Mouse (Mus musculus) lung, adult 18-20 months (tissue): ENCODE results near the gene Lag3.
A peak's percentile ranks its signal among the peaks of the same experiment; 100 is the strongest.
"Not testable (repeated sequence)": the region's sequence is repeated elsewhere in the genome, so short reads cannot be mapped to it uniquely, and the experiment has no call there.

Experiments used
- DNase-seq, 2 experiments: peaks; one replicate each; pipeline ENCODE4 v3.0.0; 2022; ENCODE audit warnings: mixed read lengths in 2 of 2

Gene Lag3

DNA sequence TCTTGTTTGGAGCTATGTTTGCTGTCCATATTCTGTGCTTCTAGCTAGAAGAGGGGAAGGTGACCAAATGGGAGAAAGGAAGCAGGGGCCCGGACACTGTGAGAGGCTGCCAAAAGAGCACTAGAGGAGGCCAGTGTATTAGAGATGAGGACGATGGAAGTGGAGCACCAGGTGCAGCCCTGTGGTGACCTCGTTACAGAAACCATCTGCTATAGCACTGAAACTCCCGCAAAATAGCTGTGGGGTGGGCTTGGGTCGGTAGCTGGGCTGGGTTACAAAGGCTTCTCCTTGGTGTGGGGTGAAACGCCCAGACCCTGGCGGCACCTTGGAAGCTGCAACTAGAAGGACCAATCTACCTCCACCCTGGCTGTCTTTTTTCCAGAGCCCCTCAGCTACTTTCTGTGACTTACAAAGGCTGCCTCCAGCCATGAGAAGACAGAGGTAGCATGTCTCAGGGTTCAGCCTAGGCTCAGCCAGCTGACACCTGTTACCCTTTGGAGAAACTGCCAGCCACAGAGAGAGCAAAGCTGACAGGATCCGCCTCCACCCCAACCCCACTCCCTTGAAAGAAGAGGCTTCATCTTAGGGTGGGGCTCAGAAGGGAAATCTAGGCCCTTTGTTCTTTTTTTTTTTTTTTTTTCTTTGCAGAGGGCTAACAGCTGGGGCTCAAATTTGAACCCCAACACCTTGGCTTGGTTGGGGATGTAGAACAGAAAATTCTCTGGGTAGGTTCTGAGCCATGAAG is 11.3 kb downstream of the Lag3 start:
- DNase-seq, result no peak

DNA sequence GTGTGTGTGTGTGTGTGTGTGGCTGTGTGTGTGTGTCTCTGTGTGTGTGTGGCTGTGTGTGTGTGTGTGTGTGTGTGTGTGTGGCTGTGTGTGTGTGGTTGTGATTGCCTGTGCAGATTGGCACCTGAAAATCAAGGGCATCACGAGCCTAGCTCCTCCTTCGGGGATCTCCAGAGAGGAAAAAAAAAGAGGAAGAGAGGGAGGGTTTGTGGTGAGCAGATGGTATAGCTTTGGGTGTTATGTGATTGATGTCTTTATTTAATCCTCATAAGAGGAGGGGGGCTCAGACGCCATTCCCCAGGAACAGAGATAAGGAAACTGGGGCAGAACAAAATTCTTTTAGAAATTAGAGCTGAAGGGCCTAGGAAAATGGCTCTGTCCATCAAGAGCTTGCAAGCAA is 13.1 kb downstream of the Lag3 start:
- no peak for DNase-seq

DNA sequence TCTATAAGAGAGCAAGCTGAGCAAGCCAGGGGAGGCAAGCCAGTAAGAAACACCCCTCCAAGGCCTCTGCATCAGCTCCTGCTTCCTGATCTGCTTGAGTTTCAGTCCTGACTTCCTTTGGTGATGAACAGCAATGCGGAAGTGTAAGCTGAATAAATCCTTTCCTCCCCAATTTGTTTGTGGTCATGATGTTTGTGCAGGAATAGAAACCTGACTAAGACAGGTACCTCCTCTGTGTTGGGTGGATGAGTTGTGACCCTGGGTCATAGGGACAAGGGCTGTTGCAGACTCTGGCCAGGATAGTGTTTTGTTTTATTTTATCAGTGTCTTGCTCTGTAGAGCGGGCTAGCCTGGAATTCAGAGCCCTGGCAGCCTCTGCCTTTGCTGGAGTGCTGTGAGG is 17.4 kb downstream of the Lag3 start:
- not testable (repeated sequence) for DNase-seq

DNA sequence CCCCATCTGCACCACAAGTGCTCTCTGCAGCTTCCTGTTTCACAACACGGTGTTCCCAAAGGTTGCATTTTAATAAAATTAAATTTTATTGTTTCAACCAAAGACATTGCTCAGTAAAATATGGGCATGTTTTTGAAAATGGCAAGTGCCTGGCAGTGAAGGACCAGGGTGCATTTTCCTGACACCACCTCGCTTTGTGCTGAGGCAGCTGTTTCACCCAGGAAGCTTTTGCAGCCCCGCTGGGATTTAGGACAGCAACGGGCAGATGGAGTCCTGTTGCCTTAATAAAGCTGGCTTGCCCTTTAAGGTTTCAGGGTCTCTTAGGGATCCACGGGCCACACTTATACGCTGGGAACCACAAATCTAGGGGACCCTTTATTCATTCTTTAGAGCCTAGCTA is 20.5 kb downstream of the Lag3 start:
- DNase-seq, result no peak

DNA sequence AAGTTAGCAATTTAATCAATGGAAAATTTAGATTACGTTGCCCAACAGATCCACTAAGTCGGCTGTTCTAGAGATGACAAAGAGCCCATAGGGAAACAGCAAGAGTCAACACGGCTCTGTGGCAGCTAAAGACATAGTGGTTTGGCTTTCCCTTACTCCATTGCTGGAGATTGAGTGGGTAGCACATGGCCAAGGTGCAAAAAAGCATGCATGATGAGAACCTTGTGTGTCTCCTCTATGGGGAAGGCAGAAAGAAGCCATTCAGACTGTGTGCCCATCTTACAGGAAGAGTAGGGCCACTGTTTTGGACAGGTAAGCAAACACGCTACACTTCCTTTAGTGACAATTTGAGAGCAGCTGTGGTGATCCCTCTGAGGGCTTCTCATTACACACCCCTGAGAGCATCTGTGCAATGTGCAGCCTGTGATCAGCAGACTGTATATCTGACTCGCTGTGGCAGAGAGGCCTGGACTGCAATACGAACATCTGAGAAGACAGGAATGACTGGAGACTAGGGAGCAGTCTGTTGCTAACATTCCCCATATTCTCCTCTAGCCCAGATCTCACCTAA is 22.9 kb downstream of the Lag3 start:
- no peak for DNase-seq

DNA sequence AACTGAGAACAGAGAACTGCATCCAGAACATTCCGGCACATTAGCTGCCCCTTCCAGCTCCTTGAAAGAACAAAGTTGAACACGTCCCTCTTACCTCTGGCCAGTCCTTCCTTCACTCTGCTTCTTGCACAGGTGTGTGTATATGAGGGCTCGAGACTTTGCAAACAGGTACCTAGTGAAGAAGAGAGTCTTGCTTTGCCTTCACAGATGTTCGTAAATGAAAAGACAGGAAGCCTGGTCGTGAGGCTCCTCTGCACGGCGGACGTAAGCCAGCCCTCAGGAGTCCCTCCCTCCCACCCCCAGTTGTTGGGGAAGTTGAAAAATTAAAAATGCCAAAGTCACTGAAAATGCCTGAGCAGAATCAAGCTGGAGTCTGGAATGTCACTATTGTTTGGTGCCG is 23.5 kb downstream of the Lag3 start, which contains the start of gene Cd4:
Gene Cd4, minus strand, starts transcription at position 236 of the 400 bp plus-strand sequence.
- no peak for DNase-seq

DNA sequence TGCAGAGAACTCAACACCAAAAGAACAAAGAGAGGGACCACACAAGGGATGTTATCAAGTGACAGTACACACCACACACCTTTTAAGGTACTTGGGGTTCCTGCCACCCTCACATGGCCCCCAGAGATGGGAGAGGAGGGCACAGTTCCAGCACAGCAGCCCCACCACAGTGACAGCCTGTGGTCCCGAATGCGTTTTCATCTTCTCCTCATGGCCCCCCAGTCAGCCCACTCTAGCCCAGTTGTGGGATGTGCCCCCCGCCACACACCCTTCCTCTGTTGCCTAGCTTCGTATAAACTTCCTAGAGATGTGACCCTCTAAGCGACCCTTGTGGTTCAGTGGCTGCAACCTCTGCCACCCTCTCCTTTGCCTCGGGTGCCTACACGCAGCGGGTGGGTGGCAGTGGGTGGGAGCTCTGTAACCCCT is 25.5 kb downstream of the Lag3 start:
- no peak for DNase-seq

DNA sequence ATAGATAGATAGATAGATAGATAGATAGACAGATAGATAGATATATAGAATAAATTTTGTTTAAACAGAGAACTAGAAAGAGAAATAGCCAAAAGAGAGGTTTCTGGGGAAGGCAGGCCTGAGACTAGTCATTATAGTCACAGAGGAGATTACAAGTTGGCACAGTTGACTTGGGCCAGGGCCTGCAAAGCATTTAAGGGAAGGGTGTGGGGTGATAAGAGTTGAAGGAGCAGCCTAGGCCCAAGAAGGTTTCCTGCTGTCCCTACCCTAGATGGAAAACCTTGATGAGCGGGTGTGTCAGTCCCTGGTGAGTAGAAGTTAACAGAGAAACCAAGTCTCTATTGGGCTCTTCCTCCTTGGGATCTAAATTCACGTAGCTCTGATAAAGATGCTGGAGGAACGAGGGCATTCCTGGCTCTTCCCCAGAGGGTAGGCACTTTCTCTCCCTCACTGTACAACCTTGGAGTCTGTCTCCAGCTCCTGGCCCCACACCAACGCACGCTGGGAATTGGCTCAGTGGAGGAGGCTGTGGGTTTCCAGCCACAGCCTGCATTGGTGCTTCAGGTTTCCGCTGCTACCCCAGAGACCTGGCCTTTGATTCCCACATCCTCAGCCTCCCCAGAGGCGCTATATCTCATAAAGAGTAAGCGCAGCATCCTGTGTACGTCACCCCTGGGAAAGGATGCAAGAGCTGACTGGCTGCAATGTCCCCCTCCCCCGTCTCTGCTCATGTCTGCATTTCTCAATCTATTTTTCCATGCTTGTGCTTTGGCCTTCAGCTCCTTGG is 26.6 kb downstream of the Lag3 start:
- DNase-seq, result no peak

DNA sequence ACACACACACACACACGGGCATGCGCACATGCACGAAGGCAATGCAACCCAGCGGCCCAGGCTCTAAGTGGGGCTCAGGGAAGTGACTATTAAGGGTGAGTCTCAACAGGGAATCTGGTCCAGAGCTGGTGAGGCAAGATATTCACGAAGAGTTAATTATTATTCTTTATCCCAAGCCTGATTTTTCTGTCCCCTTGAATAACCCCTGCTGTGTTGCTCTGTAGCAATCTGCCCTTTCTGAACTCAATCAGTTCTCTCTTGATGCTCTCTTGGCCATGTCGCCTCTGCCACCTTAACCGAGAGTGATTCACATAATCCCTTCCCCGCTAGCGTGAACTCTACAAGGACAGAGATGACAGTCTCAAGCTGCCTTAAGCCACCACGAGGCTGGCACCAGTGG is 28.2 kb downstream of the Lag3 start:
- DNase-seq, result no peak

DNA sequence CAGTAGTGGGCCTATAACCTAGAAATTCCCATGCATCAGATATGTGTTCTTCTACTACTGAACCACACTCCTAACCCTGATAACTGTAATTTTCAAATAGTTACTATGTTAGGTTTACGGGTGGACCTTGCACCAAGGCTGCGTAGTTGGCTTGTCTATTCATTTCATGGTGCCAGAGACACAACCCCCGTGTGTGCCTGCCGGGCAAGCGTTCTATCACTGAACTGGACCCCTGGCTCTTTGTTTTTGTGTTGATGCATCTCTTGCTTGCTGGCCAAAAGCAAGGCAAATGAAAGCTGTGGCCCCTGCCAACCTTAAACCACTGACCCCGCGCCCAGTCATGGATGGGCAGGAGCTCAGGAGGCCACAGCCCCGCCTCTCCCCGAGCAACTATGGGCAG is 29.7 kb downstream of the Lag3 start:
- DNase-seq, result no peak

DNA sequence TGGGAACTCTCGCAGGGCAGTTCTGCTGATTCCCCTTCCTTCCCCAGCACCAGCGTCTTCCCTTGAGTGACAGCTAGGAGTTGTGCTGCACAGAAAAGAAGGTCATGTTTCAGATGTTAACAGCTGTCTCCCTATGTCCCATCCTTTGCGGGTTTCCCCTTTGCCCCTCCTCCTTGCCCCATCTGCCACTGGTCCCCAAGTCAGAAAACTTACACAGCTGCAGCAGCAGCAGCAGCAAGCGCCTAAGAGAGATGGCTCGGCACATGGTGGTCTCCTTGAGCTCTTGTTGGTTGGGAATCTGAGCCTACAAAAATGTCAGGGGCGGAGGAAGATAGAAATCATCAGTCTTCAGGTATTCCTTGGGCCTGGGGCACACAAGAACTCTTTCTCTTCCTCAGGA is 32.1 kb downstream of the Lag3 start:
- DNase-seq, result no peak

DNA sequence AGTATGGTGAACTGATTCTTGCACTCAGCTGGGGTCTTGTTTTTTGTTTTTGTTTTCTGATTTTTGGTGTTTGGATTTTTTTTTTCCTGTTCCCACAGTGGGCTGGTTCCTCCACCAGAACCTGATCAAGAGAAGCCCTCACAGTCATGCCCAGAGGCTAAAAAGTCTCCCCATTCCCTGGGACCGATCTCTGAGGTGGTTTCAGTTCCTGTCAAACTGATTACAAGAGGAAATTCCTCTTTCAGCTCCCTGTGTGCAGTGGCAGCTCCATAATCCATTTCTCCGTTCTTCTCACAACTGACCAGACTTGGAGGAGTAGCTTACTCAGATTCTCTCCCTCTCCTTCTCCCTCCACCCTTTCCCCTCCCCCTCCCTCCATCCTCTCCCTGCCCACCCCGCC is 37.2 kb downstream of the Lag3 start:
- DNase-seq, result no peak

DNA sequence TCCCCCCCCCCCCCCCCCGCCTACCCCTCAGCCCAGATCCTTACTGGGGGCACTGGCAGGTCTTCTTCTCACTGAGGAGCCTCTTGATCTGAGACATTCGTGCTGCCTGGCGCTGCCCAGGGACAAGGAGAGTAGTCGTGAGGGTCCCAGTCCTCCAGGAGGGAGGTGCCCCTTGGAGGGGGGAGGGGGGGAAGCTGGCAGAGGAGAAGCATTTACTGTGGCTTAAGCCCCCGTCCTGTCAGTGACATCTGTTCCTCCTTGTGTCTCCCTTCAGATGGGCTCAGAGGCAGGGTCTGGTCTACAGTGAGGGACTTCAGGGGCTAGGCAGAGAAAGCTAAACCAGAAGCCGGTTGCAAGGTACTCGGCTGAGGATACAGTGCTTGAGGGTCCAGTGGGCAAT is 44.9 kb downstream of the Lag3 start:
- no peak for DNase-seq

DNA sequence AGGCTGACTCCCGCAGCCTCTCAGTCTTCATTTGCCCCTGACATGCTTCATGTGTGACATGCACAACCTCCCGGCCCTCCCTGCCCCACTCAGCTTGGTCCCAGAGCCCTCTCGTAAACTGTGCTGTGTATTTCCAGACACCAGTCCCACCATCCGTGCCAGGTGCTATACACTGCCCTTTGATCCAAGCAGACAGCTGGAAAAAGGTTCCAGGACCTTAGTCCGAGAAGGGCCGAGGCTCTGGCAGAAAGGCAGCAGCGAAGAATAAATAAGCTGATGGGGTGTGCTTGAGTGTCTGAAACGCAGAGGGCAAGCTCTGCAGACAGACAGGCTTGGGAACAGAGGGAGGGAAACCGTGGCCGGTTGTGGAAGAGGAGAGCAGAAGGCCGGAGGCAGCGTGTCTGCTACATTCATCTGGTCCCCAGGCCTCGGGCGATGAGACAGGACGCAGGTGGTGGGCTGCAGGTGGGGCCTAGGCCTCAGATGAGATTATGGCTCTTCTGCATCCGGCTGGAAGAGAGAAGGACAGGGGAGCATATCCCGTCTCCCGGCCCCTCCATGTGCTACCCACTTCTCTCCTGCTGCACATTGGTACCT is 45.6 kb downstream of the Lag3 start:
- DNase-seq, result no peak

DNA sequence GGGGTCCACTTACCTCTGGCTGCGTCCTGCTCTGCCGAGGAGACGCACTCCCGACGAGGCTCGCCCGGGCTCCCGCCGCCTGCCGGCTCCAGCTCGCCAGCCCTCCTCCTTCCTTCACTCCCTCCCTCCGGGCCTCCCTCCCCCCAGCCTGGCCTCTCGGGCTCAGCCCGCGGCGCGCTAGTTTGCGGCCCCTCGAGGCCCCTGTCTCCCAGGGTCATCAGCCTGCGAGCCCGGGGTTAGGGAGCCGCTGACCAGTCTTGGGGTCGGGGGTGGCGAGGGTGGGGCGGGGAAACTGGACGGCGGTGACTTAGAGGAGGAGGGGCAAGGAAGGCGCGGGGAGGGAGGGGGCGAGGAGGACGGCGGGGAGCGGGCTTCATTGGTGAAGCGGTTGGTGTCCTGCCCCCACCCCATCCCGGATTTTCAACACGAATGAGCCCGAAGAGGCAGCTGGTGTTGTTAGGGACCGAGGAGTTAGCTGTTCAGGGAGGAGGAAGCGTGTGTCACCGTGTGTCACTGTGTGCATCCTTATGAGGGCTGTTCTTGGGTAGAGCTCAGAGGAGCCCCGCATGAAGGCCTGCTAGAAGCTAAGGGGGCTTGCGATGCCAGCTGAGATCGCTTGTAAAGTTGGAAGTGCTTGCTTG is 47.7 kb downstream of the Lag3 start, which contains the start of gene Gpr162:
Gene Gpr162, minus strand, starts transcription at position 326 of the 641 bp plus-strand sequence.
- DNase-seq, result peak; percentile 28 to 50

DNA sequence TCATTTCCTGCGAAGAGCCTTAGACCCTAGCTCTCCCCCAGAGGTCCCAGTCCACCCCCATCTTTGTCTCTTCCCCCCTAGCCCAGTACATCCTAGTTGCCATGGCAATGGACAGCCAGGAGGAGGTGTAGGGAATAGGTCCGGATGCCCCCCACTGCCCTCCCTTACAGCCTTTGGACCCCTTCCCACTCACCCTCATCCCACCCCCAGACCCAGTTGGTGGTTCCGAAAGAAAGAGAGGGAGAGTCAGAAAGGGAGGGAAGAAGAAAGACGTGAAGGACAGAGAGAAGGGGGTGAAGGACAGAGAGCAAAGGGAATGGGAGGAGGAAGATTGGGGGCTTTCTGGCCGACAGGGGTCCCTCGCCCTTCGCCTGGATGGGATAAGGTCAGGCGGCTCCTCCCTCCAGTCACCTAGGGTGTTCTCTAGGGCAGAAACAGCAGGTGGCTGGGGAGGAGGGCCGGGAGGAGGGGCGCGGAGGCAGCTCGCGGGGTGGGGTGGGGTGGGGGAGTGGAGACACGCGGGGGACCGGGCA is 48.3 kb downstream of the Lag3 start:
- no peak for DNase-seq

DNA sequence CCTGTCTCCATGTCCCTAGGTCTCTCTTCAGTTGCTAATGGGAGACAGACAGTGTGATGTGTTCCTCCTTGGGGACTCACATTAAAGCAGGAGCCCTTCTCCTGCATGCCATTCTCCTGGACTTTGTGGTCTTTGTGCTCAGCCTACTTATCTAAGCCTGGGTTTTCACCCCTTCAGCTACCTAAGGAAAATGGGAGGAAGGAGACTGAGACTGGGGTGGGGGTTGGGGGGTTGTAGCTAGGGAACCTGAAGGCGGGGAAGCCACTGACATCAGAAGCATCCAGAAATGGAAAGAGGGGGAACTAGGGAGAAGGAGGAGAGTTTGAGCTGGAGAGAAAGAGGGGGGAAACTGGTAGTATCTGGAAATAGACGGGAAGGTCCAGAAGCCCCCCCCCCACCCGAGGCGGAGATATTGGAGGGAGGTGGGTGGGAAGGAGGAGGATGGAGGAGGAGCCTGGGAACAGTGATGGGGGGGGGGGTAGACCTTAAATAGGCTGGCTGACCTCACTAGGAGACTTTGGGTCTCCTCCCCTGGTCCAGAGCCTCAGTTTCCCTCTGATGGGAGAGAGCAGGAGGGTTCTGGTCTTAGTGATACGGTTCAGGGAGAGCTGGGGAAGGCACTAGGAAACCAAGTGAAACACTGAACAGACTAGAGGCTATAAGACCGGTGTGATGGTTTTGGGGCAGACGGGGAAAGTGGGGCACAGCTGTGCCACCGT is 48.9 kb downstream of the Lag3 start:
- no peak for DNase-seq

DNA sequence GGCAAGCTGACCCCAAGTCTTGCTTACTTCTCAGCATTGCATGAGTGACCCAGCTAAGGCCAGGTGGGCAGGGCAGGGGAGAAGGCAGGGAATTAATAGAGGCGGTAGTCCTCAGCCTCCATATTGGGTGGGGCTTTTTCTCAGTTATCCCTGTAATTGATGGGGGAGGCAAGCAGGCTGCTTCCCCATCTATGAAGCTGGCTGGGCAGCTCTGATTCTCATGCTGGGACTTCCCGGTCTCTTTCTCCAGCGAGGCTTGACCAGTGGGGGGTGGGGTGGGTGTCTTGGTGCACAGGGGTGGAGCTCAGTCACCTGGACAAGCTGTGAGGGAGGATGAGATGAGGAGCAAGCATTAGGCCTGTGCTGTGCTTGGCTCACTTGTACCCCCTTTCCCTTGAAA is 49.7 kb downstream of the Lag3 start:
- DNase-seq, result no peak

DNA sequence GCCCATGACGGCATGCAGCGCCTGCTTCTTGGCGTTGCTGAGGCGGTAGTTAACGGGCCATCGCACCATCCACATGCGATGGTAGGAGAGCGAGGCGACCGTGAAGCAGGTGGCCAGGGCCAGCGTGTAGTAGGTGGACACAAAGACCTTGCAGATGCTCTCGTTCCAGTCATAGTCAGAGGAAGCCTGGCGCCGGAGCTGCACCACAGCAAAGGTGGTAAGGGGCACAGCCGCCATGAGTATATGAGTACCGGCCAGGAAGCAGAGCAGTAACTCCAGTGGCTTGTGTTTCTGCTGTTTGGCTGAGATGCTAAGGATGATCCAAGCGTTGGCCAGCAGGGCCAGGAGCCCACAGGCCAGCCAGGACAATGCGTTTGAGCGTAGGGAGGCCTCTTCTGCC is 50.2 kb downstream of the Lag3 start:
- DNase-seq, result no peak

DNA sequence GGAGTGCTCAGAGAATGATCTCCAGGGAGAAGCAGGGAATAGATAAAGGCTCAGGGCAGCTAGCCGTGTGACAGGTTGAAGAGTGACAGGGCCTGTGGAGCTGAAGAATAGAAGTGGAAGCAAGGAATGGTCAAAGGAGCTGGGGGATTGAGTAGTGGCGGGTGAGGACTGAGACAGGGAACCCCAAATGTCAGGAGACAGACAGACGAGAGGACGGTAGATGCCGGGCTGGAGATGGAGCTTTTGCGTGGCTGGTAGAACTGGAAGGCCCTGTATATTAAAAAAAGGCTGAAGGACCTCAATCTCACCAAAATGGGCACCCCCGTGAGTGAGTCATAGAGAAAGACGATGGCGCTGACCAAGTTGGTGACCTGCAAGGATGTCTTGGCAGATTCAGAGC is 51.0 kb downstream of the Lag3 start:
- no peak for DNase-seq

DNA sequence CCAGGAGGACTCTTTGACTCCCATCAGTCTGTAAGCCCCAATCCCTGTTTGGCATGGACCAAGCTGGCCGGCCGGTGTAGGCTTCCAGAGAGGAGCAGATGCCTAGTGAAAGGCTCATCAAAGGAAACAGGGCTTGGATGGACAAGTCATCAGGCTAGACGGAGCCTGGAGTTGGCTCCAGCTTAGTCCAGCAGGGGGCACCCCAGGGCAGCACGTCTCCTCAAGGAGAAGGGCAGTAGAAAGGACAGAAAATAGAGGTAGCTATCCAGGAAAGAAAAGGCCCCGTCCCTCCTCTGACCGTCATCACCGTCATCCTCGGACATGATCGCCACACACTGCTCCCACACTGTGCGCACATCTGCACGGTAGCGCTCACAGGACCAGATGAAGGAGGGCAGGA is 51.8 kb downstream of the Lag3 start:
- DNase-seq, result peak; percentile 74 to 78
